8 mouse cellular contexts compared by ENCODE assay signal in genomic region chr4:124751300-124752250, GRCm38 (mm10). TPM values are rescaled to one million over a fixed set of nuclear protein-coding genes. Genes with fewer than 3 reads are reported as not detected.
DNase-seq lines count a peak whose midpoint lies in the region; ATAC-seq and TF ChIP-seq lines count a peak whose summit lies in the region.

No protein-coding gene starts in this region.

- peaks cover 22% of the 10 kb centered on the region; the same call in 1 of the 2 replicates for H3K79me2 ChIP-seq in liver, adult 2 months (ENCODE audit: control insufficient read depth, insufficient read depth, low read length)
- H3K79me2 ChIP-seq in myocyte (ENCODE audit: control insufficient read depth, insufficient read depth): peaks cover 36% of the 10 kb centered on the region

- TF ChIP-seq CTCF in liver, adult 2 months (IDR thresholded peaks at IDR 0.05; ENCODE audit: low read depth, low read length): no peak

- peaks cover 17% of the 10 kb centered on the region for H3K4me1 ChIP-seq in heart, embryonic 11.5 days (ENCODE audit: control insufficient read depth, insufficient read depth, low read length)
- H3K4me1 ChIP-seq in kidney, embryonic 16.5 days (ENCODE audit: insufficient read depth, low read length): peaks cover 19% of the 10 kb centered on the region
- H3K4me1 ChIP-seq in liver, adult 2 months (ENCODE audit: control insufficient read depth, insufficient read depth, low read length): peaks cover 25% of the 10 kb centered on the region

- no peaks in the 10 kb centered on the region; the same call in 1 of the 2 replicates for H3K27me3 ChIP-seq in heart, embryonic 11.5 days (ENCODE audit: control insufficient read depth, insufficient read depth, low read length)
- H3K27me3 ChIP-seq in kidney, embryonic 16.5 days (ENCODE audit: insufficient read depth, low read length): no peaks in the 10 kb centered on the region
- no peaks in the 10 kb centered on the region for H3K27me3 ChIP-seq in liver, adult 2 months (ENCODE audit: control insufficient read depth, insufficient read depth, low read length)
- H3K27me3 ChIP-seq in myocyte (ENCODE audit: control insufficient read depth, insufficient read depth, insufficient read length): no peaks in the 10 kb centered on the region
- H3K27me3 ChIP-seq in splenic B cell, adult 2 months (ENCODE audit: control insufficient read depth, insufficient read depth, low read length, poor library complexity, severe bottlenecking): no peaks in the 10 kb centered on the region

- H3K9ac ChIP-seq in heart, embryonic 11.5 days (ENCODE audit: low read depth, low read length): peak overlapping the region; percentile 72
- H3K9ac ChIP-seq in kidney, embryonic 16.5 days (replicated peaks; ENCODE audit: low read length): peak overlapping the region; percentile 76
- H3K9ac ChIP-seq in liver, adult 2 months (ENCODE audit: low read depth, low read length): peak overlapping the region; percentile 75

- TF ChIP-seq POLR2A in liver, adult 2 months (IDR thresholded peaks at IDR 0.05; ENCODE audit: extremely low read depth, insufficient read depth, low read length): peak; percentile 69
- TF ChIP-seq POLR2A in myocyte (IDR thresholded peaks at IDR 0.05; ENCODE audit: insufficient read length, low read depth): peak; percentile 55

- H3ac ChIP-seq in myocyte (ENCODE audit: control insufficient read depth, insufficient read length): peak overlapping the region; percentile 7

- peak overlapping the region; percentile 74 for H3K4me3 ChIP-seq in heart, embryonic 11.5 days (ENCODE audit: low read depth, low read length)
- peak overlapping the region; percentile 81 for H3K4me3 ChIP-seq in kidney, embryonic 16.5 days (ENCODE audit: low read length)
- peak overlapping the region; percentile 73 for H3K4me3 ChIP-seq in liver, adult 2 months (ENCODE audit: insufficient read depth, low read depth, low read length)
- peak overlapping the region; percentile 56 for H3K4me3 ChIP-seq in myocyte

- under 1% methylated on average over 75 of the region's 75 CpGs for WGBS in heart, embryonic 11.5 days (ENCODE audit: insufficient replicate concordance)
- under 1% methylated on average over 74 of the region's 75 CpGs for WGBS in kidney, embryonic 16.5 days
- under 1% methylated on average over 75 of the region's 75 CpGs for WGBS in liver, adult 2 months

- peak overlapping the region; percentile 99 for H3K4me2 ChIP-seq in heart, embryonic 11.5 days
- H3K4me2 ChIP-seq in kidney, embryonic 16.5 days (replicated peaks; ENCODE audit: low read depth, low read length): peak overlapping the region; percentile 97
- H3K4me2 ChIP-seq in myocyte (ENCODE audit: low read depth): peak overlapping the region; percentile 97

- no peaks in the 10 kb centered on the region for H3K9me3 ChIP-seq in heart, embryonic 11.5 days (replicated peaks; ENCODE audit: control insufficient read depth, low read length)
- H3K9me3 ChIP-seq in kidney, embryonic 16.5 days (ENCODE audit: low read length): no peaks in the 10 kb centered on the region

- peak; percentile 93 to 94 for DNase-seq in B cell, adult 2 months
- peak; percentile 99 for DNase-seq in brain, adult 2 months (ENCODE audit: low read depth, low spot score)
- DNase-seq in liver, adult 2 months (ENCODE audit: extremely low read depth, low read depth, low spot score): peak; percentile 92
- peak; percentile 96 for DNase-seq in splenic B cell, adult 2 months (ENCODE audit: low read depth, low spot score)

- no peaks in the 10 kb centered on the region for H3K36me3 ChIP-seq in heart, embryonic 11.5 days (ENCODE audit: control insufficient read depth, insufficient read depth, low read length)
- H3K36me3 ChIP-seq in kidney, embryonic 16.5 days (ENCODE audit: insufficient read depth, low read length): no peaks in the 10 kb centered on the region
- H3K36me3 ChIP-seq in liver, adult 2 months (ENCODE audit: control insufficient read depth, insufficient read depth, low read length): no peaks in the 10 kb centered on the region
- peaks cover 21% of the 10 kb centered on the region for H3K36me3 ChIP-seq in myocyte (ENCODE audit: control insufficient read depth, insufficient read depth)
- H3K36me3 ChIP-seq in splenic B cell, adult 2 months (ENCODE audit: control insufficient read depth, insufficient read depth, low read length, poor library complexity, severe bottlenecking): no peaks in the 10 kb centered on the region

- no peak overlapping the region for H3K27ac ChIP-seq in heart, embryonic 11.5 days (ENCODE audit: low read depth, low read length)
- H3K27ac ChIP-seq in kidney, embryonic 16.5 days (ENCODE audit: low read length): no peak overlapping the region
- H3K27ac ChIP-seq in liver, adult 2 months (replicated peaks; ENCODE audit: insufficient read depth, low read depth, low read length): peak overlapping the region; percentile 45

- peak; percentile 94 for ATAC-seq in erythroblast, adult 5-6 weeks (replicated peaks; ENCODE audit: low FRiP score, poor library complexity, severe bottlenecking)
- peak; percentile 98 for ATAC-seq in heart, embryonic 11.5 days (replicated peaks; ENCODE audit: insufficient number of reproducible peaks, low FRiP score, low TSS enrichment)
- peak; percentile 99 for ATAC-seq in kidney, embryonic 16.5 days (ENCODE audit: low FRiP score, low TSS enrichment)

TF ChIP-seq in myocyte, 11 proteins besides CTCF, POLR2A, EP300 and RAD21:
- TF ChIP-seq TCF12 (IDR thresholded peaks at IDR 0.05; ENCODE audit: insufficient read depth, poor library complexity, severe bottlenecking) (no peak), POLR2AphosphoS2 (IDR thresholded peaks at IDR 0.05; ENCODE audit: insufficient read length, low read depth) (peak; percentile 86), MYOD1 (IDR thresholded peaks at IDR 0.05; ENCODE audit: control insufficient read depth in 1 of 3, insufficient read length in 2 of 3, low read depth in 2 of 3) (no peak), MAX (IDR thresholded peaks at IDR 0.05; ENCODE audit: low read depth) (no peak), TCF3 (IDR thresholded peaks at IDR 0.05; ENCODE audit: insufficient read length, low read depth) (no peak), MYOG (IDR thresholded peaks at IDR 0.05; ENCODE audit: control insufficient read depth in 1 of 3, insufficient read depth in 1 of 3, insufficient read length in 2 of 3, low read depth in 2 of 3) (no peak), USF1 (IDR thresholded peaks at IDR 0.05; ENCODE audit: low read depth) (no peak), E2F4 (IDR thresholded peaks at IDR 0.05; ENCODE audit: insufficient read depth) (peak; percentile 59), SRF (IDR thresholded peaks at IDR 0.05; ENCODE audit: control insufficient read depth, insufficient read length, low read depth) (no peak), CEBPB (IDR thresholded peaks at IDR 0.05; ENCODE audit: insufficient read depth, poor library complexity, severe bottlenecking) (no peak), REST (IDR thresholded peaks at IDR 0.05; ENCODE audit: insufficient read depth, insufficient read length) (no peak)

RNA-seq across cellular contexts. Expression of gene Inpp5b, which starts 9.9 kb away (rescaled TPM):
- total RNA-seq in erythroblast, adult 5-6 weeks (2015; ENCODE audit: low replicate concordance): 27.3 and 37.0 TPM in 2 replicates
- 15.2 and 15.8 TPM in 2 replicates for total RNA-seq in erythroblast, adult 5-6 weeks (2017; ENCODE audit: low replicate concordance)
- 18.5 and 19.2 TPM in 2 replicates for polyA plus RNA-seq in heart, embryonic 11.5 days (2014; fragmentation: Nextera tagmentation; extraction: Ambion mirVana)
- 34.7 and 35.0 TPM in 2 replicates for polyA plus RNA-seq in kidney, embryonic 16.5 days (2015; fragmentation: Nextera tagmentation; extraction: Ambion mirVana)
- 15.3 and 15.8 TPM in 2 replicates for total RNA-seq in liver, adult 2 months (2014; rRNA removed)
- polyA plus RNA-seq in liver, adult 2 months (2012; rRNA removed): 24.1 and 25.7 TPM in 2 replicates
- polyA plus RNA-seq in myocyte (2012; fragmentation: generic; extraction: Trizol): 25.1 TPM

RNA-seq across cellular contexts. Expression of gene Sf3a3, which starts 37.0 kb away (rescaled TPM):
- total RNA-seq in erythroblast, adult 5-6 weeks (2015; ENCODE audit: low replicate concordance): 14.2 and 24.2 TPM in 2 replicates
- total RNA-seq in erythroblast, adult 5-6 weeks (2017; ENCODE audit: low replicate concordance): 26.2 and 34.7 TPM in 2 replicates
- 109 and 113 TPM in 2 replicates for polyA plus RNA-seq in heart, embryonic 11.5 days (2014; fragmentation: Nextera tagmentation; extraction: Ambion mirVana)
- 162 and 169 TPM in 2 replicates for polyA plus RNA-seq in kidney, embryonic 16.5 days (2015; fragmentation: Nextera tagmentation; extraction: Ambion mirVana)
- total RNA-seq in liver, adult 2 months (2014; rRNA removed): 12.1 and 15.1 TPM in 2 replicates
- 5.5 and 6.6 TPM in 2 replicates for polyA plus RNA-seq in liver, adult 2 months (2012; rRNA removed)
- 41.6 TPM for polyA plus RNA-seq in myocyte (2012; fragmentation: generic; extraction: Trizol)

RNA-seq across cellular contexts. Expression of gene Mtf1, which starts 50.3 kb away (rescaled TPM):
- 5.2 and 5.4 TPM in 2 replicates for total RNA-seq in erythroblast, adult 5-6 weeks (2015; ENCODE audit: low replicate concordance)
- 8.6 and 17.4 TPM in 2 replicates for total RNA-seq in erythroblast, adult 5-6 weeks (2017; ENCODE audit: low replicate concordance)
- 11.0 and 13.5 TPM in 2 replicates for polyA plus RNA-seq in heart, embryonic 11.5 days (2014; fragmentation: Nextera tagmentation; extraction: Ambion mirVana)
- polyA plus RNA-seq in kidney, embryonic 16.5 days (2015; fragmentation: Nextera tagmentation; extraction: Ambion mirVana): 13.4 and 14.0 TPM in 2 replicates
- 4.3 and 5.5 TPM in 2 replicates for total RNA-seq in liver, adult 2 months (2014; rRNA removed)
- 5.1 and 6.0 TPM in 2 replicates for polyA plus RNA-seq in liver, adult 2 months (2012; rRNA removed)
- polyA plus RNA-seq in myocyte (2012; fragmentation: generic; extraction: Trizol): 12.9 TPM

RNA-seq across cellular contexts. Expression of gene Fhl3, which starts 51.1 kb away (rescaled TPM):
- 4.2 and 7.5 TPM in 2 replicates for total RNA-seq in erythroblast, adult 5-6 weeks (2015; ENCODE audit: low replicate concordance)
- 0.77 and 1.3 TPM in 2 replicates for total RNA-seq in erythroblast, adult 5-6 weeks (2017; ENCODE audit: low replicate concordance)
- 6.3 and 6.4 TPM in 2 replicates for polyA plus RNA-seq in heart, embryonic 11.5 days (2014; fragmentation: Nextera tagmentation; extraction: Ambion mirVana)
- 6.6 and 8.1 TPM in 2 replicates for polyA plus RNA-seq in kidney, embryonic 16.5 days (2015; fragmentation: Nextera tagmentation; extraction: Ambion mirVana)
- total RNA-seq in liver, adult 2 months (2014; rRNA removed): 0.20 and 0.28 TPM in 2 replicates
- 0.95 and 1.5 TPM in 2 replicates for polyA plus RNA-seq in liver, adult 2 months (2012; rRNA removed)
- polyA plus RNA-seq in myocyte (2012; fragmentation: generic; extraction: Trizol): 110 TPM

RNA-seq across cellular contexts. Expression of gene Utp11, which starts 58.2 kb away (rescaled TPM):
- total RNA-seq in erythroblast, adult 5-6 weeks (2015; ENCODE audit: low replicate concordance): 6.7 and 20.8 TPM in 2 replicates
- total RNA-seq in erythroblast, adult 5-6 weeks (2017; ENCODE audit: low replicate concordance): 4.5 and 15.1 TPM in 2 replicates
- polyA plus RNA-seq in heart, embryonic 11.5 days (2014; fragmentation: Nextera tagmentation; extraction: Ambion mirVana): 57.1 and 60.7 TPM in 2 replicates
- polyA plus RNA-seq in kidney, embryonic 16.5 days (2015; fragmentation: Nextera tagmentation; extraction: Ambion mirVana): 65.4 and 72.5 TPM in 2 replicates
- total RNA-seq in liver, adult 2 months (2014; rRNA removed): 9.3 and 11.6 TPM in 2 replicates
- polyA plus RNA-seq in liver, adult 2 months (2012; rRNA removed): 4.2 and 5.5 TPM in 2 replicates
- polyA plus RNA-seq in myocyte (2012; fragmentation: generic; extraction: Trizol): 36.2 TPM
